8 mouse cellular contexts compared by ENCODE assay signal in genomic region chr7:74371208-74371607, GRCm38 (mm10).
A peak's percentile ranks its signal among the peaks of the same experiment; 100 is the strongest.
DNase-seq lines count a peak whose midpoint lies in the region; ATAC-seq and TF ChIP-seq lines count a peak whose summit lies in the region.

No protein-coding gene starts in this region.

- H3K27me3 ChIP-seq in spleen, adult 2 months (ENCODE audit: control insufficient read depth, insufficient read depth, low read length), result no peaks in the 10 kb centered on the region
- H3K27me3 ChIP-seq in embryonic facial prominence, embryonic 10.5 days (replicated peaks; ENCODE audit: low read depth, poor library complexity, severe bottlenecking), result 0 out of 2 replicates have a peak, but pooled peaks cover 2% of the 10 kb centered on the region
- no peaks in the 10 kb centered on the region for H3K27me3 ChIP-seq in intestine, embryonic 16.5 days (replicated peaks; ENCODE audit: control insufficient read depth, insufficient read depth, low read length)

- no peaks in the 10 kb centered on the region for H3K9me3 ChIP-seq in embryonic facial prominence, embryonic 10.5 days
- H3K9me3 ChIP-seq in intestine, embryonic 16.5 days (ENCODE audit: control insufficient read depth, low read length), result no peaks in the 10 kb centered on the region

- TF ChIP-seq CTCF in spleen, adult 2 months (IDR thresholded peaks at IDR 0.05; ENCODE audit: extremely low read depth, insufficient read depth, insufficient read length, insufficient replicate concordance), result peak; percentile 15; the same call in 1 of the 2 replicates

- H3K27ac ChIP-seq in spleen, adult 2 months (ENCODE audit: insufficient read depth, low read length), result no peak overlapping the region
- no peak overlapping the region for H3K27ac ChIP-seq in embryonic facial prominence, embryonic 10.5 days (replicated peaks)
- no peak overlapping the region for H3K27ac ChIP-seq in intestine, embryonic 16.5 days (ENCODE audit: low read length)

- no peaks in the 10 kb centered on the region for H3K4me1 ChIP-seq in spleen, adult 2 months (ENCODE audit: control insufficient read depth, insufficient read depth, insufficient read length)
- peaks cover 21% of the 10 kb centered on the region for H3K4me1 ChIP-seq in embryonic facial prominence, embryonic 10.5 days
- H3K4me1 ChIP-seq in intestine, embryonic 16.5 days (ENCODE audit: control insufficient read depth, insufficient read depth, low read length), result 0 out of 2 replicates have a peak, but pooled peaks cover 3% of the 10 kb centered on the region

- H3K4me3 ChIP-seq in spleen, adult 2 months (ENCODE audit: extremely low read depth, insufficient read depth, insufficient read length), result no peak overlapping the region
- H3K4me3 ChIP-seq in embryonic facial prominence, embryonic 10.5 days, result no peak overlapping the region
- H3K4me3 ChIP-seq in intestine, embryonic 16.5 days (ENCODE audit: low read length), result no peak overlapping the region

- H3K36me3 ChIP-seq in spleen, adult 2 months (ENCODE audit: control insufficient read depth, insufficient read depth, low read length), result no peaks in the 10 kb centered on the region
- H3K36me3 ChIP-seq in embryonic facial prominence, embryonic 10.5 days (replicated peaks), result no peaks in the 10 kb centered on the region
- H3K36me3 ChIP-seq in intestine, embryonic 16.5 days (ENCODE audit: control insufficient read depth, insufficient read depth, low read length), result no peaks in the 10 kb centered on the region

- H3K9ac ChIP-seq in intestine, embryonic 16.5 days (ENCODE audit: low read depth, low read length), result no peak overlapping the region

- peak; percentile 43 to 78 for DNase-seq in adrenal gland, adult (ENCODE audit: inconsistent age in 2 of 2, low spot score in 1 of 2)
- DNase-seq in adrenal gland, adult 8-10 months, result no peak
- DNase-seq in spleen, adult 2 months (ENCODE audit: low read depth in 1 of 2, low spot score in 2 of 2), result no peak
- DNase-seq in spleen, postnatal 36 days (ENCODE audit: low spot score in 2 of 2), result no peak
- peak; percentile 37 for DNase-seq in embryonic facial prominence, embryonic 10.5 days (ENCODE audit: low spot score)
- DNase-seq in urinary bladder, postnatal 10 days (ENCODE audit: low spot score), result no peak

- no peak overlapping the region for H3K4me2 ChIP-seq in intestine, embryonic 16.5 days (ENCODE audit: low read depth, low read length)

- peak; percentile 61; the same call in 1 of the 2 replicates for ATAC-seq in intestine, embryonic 16.5 days
- ATAC-seq in megakaryocyte, adult 5-6 weeks (ENCODE audit: poor library complexity, severe bottlenecking), result peak; percentile 46; the same call in 1 of the 2 replicates

- TF ChIP-seq POLR2A in spleen, adult 2 months (IDR thresholded peaks at IDR 0.05; ENCODE audit: low read depth, low read length), result no peak

- 55% methylated on average over 2 of the region's 2 CpGs for WGBS in spleen, adult 2 months
- WGBS in embryonic facial prominence, embryonic 10.5 days, result 23% methylated on average over 2 of the region's 2 CpGs
- 31% methylated on average over 2 of the region's 2 CpGs for WGBS in intestine, embryonic 16.5 days

Comparison
In these comparisons a context has a peak if more than half of its experiments do, and no peak if none do; other contexts are left out.
1. DNase-seq: peak in adrenal gland, adult (2 of 2) and embryonic facial prominence, embryonic 10.5 days (single experiment); none in adrenal gland, adult 8-10 months (single experiment), spleen, adult 2 months (0 of 2), spleen, postnatal 36 days (0 of 2) and urinary bladder, postnatal 10 days (single experiment).